Mouse (Mus musculus) midbrain, postnatal 0 days (tissue): ENCODE results near the gene Ank2. TPM values are rescaled to one million over a fixed set of nuclear protein-coding genes. Genes with fewer than 3 reads are reported as not detected.

Experiments
- ATAC-seq: fragments of 200-750 bp; cut with Nextera tagmentation; 2 replicates; pipeline ENCODE4 v1.8.0; 2017; ENCODE audit warnings: moderate number of reproducible peaks, mild to moderate bottlenecking, moderate TSS enrichment, moderate library complexity; ENCODE audit not compliant: low FRiP score
- DNase-seq: peaks from one replicate; pipeline ENCODE4 v3.0.0-alpha.2; 2015; ENCODE audit warnings: low spot score
- H3K27ac ChIP-seq: fragments of 300-500 bp; sonication (generic); 2 replicates; pipeline ENCODE4 v1.5.1; 2014; ENCODE audit warnings: low read depth, mild to moderate bottlenecking, low read length, mixed read lengths
- H3K27me3 ChIP-seq: fragments of 300-500 bp; sonication (generic); 2 replicates; pipeline ENCODE4 v1.6.1; 2014; ENCODE audit warnings: low read length, control low read depth, mixed read lengths; ENCODE audit not compliant: insufficient read depth
- H3K36me3 ChIP-seq: fragments of 300-500 bp; sonication (generic); 2 replicates; pipeline ENCODE4 v1.6.1; 2014; ENCODE audit warnings: low read length, control low read depth, mixed read lengths; ENCODE audit not compliant: insufficient read depth
- H3K4me1 ChIP-seq: fragments of 300-500 bp; sonication (generic); 2 replicates; pipeline ENCODE4 v1.6.1; 2014; ENCODE audit warnings: mild to moderate bottlenecking, control low read depth, antibody characterized with exemption, low read length, mixed read lengths; ENCODE audit not compliant: insufficient read depth
- H3K4me2 ChIP-seq: fragments of 300-500 bp; sonication (generic); 2 replicates; pipeline ENCODE4 v1.6.1; 2014; ENCODE audit warnings: low read depth, mild to moderate bottlenecking, low read length, mixed read lengths; ENCODE audit not compliant: poor library complexity, severe bottlenecking
- H3K4me3 ChIP-seq: fragments of 300-500 bp; sonication (generic); 2 replicates; pipeline ENCODE4 v1.5.1; 2014; ENCODE audit warnings: low read depth, mild to moderate bottlenecking, low read length, moderate library complexity
- H3K9ac ChIP-seq: fragments of 300-500 bp; sonication (generic); replicated peaks from 2 replicates; pipeline ENCODE4 v1.6.1; 2014; ENCODE audit warnings: mild to moderate bottlenecking, low read length, moderate library complexity, mixed read lengths; ENCODE audit not compliant: poor library complexity, severe bottlenecking
- H3K9me3 ChIP-seq: fragments of 300-500 bp; sonication (generic); 2 replicates; pipeline ENCODE4 v1.6.1; 2016; ENCODE audit warnings: low read length, control low read depth
- CTCF ChIP-seq: IDR thresholded peaks from 2 replicates; pipeline ENCODE4 v1.5.1; 2016; ENCODE audit warnings: antibody characterized with exemption, mild to moderate bottlenecking
- WGBS: fragments of 180-500 bp; shearing (Covaris S2); extraction: QIAGEN DNeasy Blood & Tissue Kit; methylation state at CpG from one replicate; pipeline ENCODE4 v1.1.7; 2014; 5-methylcytosine and 5-hydroxymethylcytosine counted together
- polyA plus RNA-seq: library from polyadenylated mRNA; unstranded; fragments of >200 nt; fragmentation: Nextera tagmentation; extraction: Ambion mirVana; gene quantifications from 2 replicates; pipeline ENCODE4 v1.2.1, GENCODE M21; 2015
- total RNA-seq: library from RNA; depleted of rRNA; stranded (reverse); fragments of >200 nt; gene quantifications from 2 replicates; pipeline ENCODE4 v1.2.3, GENCODE M21; 2014

The Ank2 gene
- total and polyA plus RNA-seq, 2 experiments from 2014 or later: 200 to 623 TPM

GRCm38 (mm10) chr3:127295921-127296320 is 203.2 kb downstream of the Ank2 start:
- ATAC-seq: 0 out of 2 replicates have a peak, but pooled peaks have one; percentile 24
- no peak for TF ChIP-seq CTCF
- Histone ChIP-seq H3K36me3 (no peaks in the 10 kb centered on the region), H3K4me2 (no peak overlapping the region), H3K27me3 (no peaks in the 10 kb centered on the region), H3K9ac (no peak overlapping the region), H3K4me1 (peaks cover 6% of the 10 kb centered on the region; the same call in 1 of the 2 replicates), H3K4me3 (no peak overlapping the region), H3K9me3 (no peaks in the 10 kb centered on the region), H3K27ac (no peak overlapping the region)
- DNase-seq: no peak
- WGBS: 80% methylated on average over 6 of the region's 6 CpGs

DNA sequence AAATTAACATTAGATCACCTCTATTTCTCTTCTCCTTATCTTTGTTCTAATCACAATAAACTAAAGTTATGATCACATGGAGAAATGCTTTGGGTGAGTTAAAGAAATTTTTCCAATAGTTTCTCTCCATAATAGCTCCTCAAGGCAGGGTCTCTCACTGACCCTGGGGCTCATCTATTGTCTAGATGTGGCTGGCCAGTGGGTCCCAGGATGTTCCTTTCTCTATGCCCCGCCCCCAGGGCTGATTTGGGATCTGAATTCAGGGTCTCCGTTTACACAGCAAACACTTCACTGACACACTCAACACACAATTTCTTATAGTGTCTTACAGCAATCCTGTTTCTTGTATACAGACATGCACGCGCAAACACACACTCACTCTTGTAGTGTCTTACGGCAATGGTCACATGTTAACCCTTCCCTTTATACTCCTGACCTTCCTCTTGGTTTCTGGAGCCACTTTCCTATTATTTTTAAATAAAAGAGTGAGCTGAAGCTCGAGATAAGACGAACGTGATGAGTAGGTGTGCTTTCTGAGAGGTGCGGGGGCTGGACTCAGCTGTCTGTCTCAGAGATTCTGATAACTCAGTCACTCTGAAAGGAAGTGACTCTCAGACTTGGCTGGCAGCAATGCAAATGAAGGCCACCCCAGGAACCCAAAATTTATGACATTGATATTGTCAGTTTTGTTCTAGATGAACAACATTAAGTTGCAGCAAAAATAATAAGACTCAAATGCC is 204.4 kb downstream of the Ank2 start:
- H3K4me1 ChIP-seq: peaks cover 6% of the 10 kb centered on the region; the same call in 1 of the 2 replicates
- no peak for TF ChIP-seq CTCF
- H3K4me3 ChIP-seq: no peak overlapping the region
- WGBS: 63% methylated on average over 9 of the region's 9 CpGs
- ATAC-seq: no peak
- no peaks in the 10 kb centered on the region for H3K9me3 ChIP-seq
- no peak for DNase-seq
- no peaks in the 10 kb centered on the region for H3K36me3 ChIP-seq
- no peak overlapping the region for H3K9ac ChIP-seq
- no peaks in the 10 kb centered on the region for H3K27me3 ChIP-seq
- H3K4me2 ChIP-seq: no peak overlapping the region
- H3K27ac ChIP-seq: no peak overlapping the region

DNA sequence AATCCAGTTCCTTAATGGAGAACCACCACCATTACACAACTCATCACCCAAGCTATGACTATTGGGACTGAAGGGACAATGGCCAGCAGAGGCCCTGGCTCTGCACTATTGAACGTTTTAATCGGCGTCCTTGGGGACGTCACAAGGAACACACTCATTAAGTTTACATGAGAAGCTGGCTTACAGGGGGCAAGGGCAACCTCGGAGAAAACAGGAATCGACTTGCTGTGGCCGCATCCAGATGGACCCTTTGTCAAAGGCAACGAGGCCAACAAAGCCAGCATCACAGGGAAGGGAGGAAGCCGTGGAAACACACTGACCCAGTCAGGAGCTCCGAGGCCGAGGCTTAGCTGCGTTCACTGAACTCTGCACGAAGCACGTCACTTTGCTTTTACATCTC is 205.1 kb downstream of the Ank2 start:
- no peak overlapping the region for H3K4me3 ChIP-seq
- H3K27ac ChIP-seq: peak overlapping the region; percentile 59
- ATAC-seq (0 out of 2 replicates have a peak, but pooled peaks have one; percentile 24), DNase-seq (peak; percentile 47)
- WGBS: 15% methylated on average over 14 of the region's 14 CpGs
- H3K4me1 ChIP-seq: peaks cover 6% of the 10 kb centered on the region; the same call in 1 of the 2 replicates
- H3K9me3 ChIP-seq: no peaks in the 10 kb centered on the region
- no peaks in the 10 kb centered on the region for H3K36me3 ChIP-seq
- H3K27me3 ChIP-seq: no peaks in the 10 kb centered on the region
- 0 out of 2 replicates have a peak overlapping the region, but pooled peaks have one; percentile 19 for H3K9ac ChIP-seq
- no peak for TF ChIP-seq CTCF
- H3K4me2 ChIP-seq: peak overlapping the region; percentile 4; the same call in 1 of the 2 replicates

GRCm38 (mm10) chr3:127293479-127293874 is 205.7 kb downstream of the Ank2 start:
- 38% methylated on average over 9 of the region's 9 CpGs for WGBS
- DNase-seq (peak; percentile 57), ATAC-seq (no peak)
- Histone ChIP-seq H3K4me3 (no peak overlapping the region), H3K4me1 (peaks cover 6% of the 10 kb centered on the region; the same call in 1 of the 2 replicates), H3K27ac (peak overlapping the region; percentile 59), H3K36me3 (no peaks in the 10 kb centered on the region), H3K4me2 (no peak overlapping the region), H3K9ac (no peak overlapping the region), H3K27me3 (no peaks in the 10 kb centered on the region), H3K9me3 (no peaks in the 10 kb centered on the region)
- no peak for TF ChIP-seq CTCF

GRCm38 (mm10) chr3:127292864-127293478 is 206.2 kb downstream of the Ank2 start:
- H3K27ac ChIP-seq: no peak overlapping the region
- no peak overlapping the region for H3K9ac ChIP-seq
- no peaks in the 10 kb centered on the region for H3K36me3 ChIP-seq
- H3K4me1 ChIP-seq: peaks cover 6% of the 10 kb centered on the region; the same call in 1 of the 2 replicates
- no peak overlapping the region for H3K4me3 ChIP-seq
- no peaks in the 10 kb centered on the region for H3K9me3 ChIP-seq
- TF ChIP-seq CTCF: no peak
- no peak for ATAC-seq
- 82% methylated on average over 10 of the region's 10 CpGs for WGBS
- H3K4me2 ChIP-seq: no peak overlapping the region
- no peak for DNase-seq
- no peaks in the 10 kb centered on the region for H3K27me3 ChIP-seq

GRCm38 (mm10) chr3:127282277-127282676 is 216.9 kb downstream of the Ank2 start:
- no peak overlapping the region for H3K9ac ChIP-seq
- no peak overlapping the region for H3K4me2 ChIP-seq
- WGBS: 92% methylated on average over 5 of the region's 5 CpGs
- TF ChIP-seq CTCF: no peak
- H3K27me3 ChIP-seq: no peaks in the 10 kb centered on the region
- ATAC-seq (no peak), DNase-seq (no peak)
- no peaks in the 10 kb centered on the region for H3K36me3 ChIP-seq
- no peak overlapping the region for H3K27ac ChIP-seq
- no peak overlapping the region for H3K4me3 ChIP-seq
- H3K4me1 ChIP-seq: no peaks in the 10 kb centered on the region
- no peaks in the 10 kb centered on the region for H3K9me3 ChIP-seq
